Mouse (Mus musculus) MEL (cell line): ENCODE measurements at regions not wholly inside any gene's neighbourhood (a gene's known extent, or its start where the extent isn't known, plus 50 kb on each side); places are given as distances from the start of the nearest gene placed in this dataset.

Source experiments
- DNase-seq: peaks from one replicate; pipeline ENCODE4 v3.0.0; 2011; ENCODE audit warnings: low read depth, low spot score
- H3K27ac ChIP-seq: 2 replicates; pipeline ENCODE4 v1.5.1; 2012; ENCODE audit warnings: low read depth, mild to moderate bottlenecking, control low read depth, low read length, moderate library complexity; ENCODE audit not compliant: control insufficient read depth
- H3K27me3 ChIP-seq, 2 experiments: fragments of 150-350 bp in 1 of 2; sonication (generic) in 1 of 2; 2 replicates each; pipeline ENCODE4 v1.6.1; 2012; ENCODE audit warnings: low read length in 2 of 2, mild to moderate bottlenecking in 2 of 2, improper control_type of control experiment in 1 of 2, moderate library complexity in 1 of 2; ENCODE audit not compliant: insufficient read depth in 2 of 2, control insufficient read depth in 1 of 2
- H3K36me3 ChIP-seq, 2 experiments: 2 replicates each; pipeline ENCODE4 v1.6.1; 2012 to 2014; ENCODE audit warnings: low read length in 2 of 2, improper control_type of control experiment in 1 of 2, inconsistent platforms in 1 of 2, mild to moderate bottlenecking in 1 of 2; ENCODE audit not compliant: insufficient read depth in 2 of 2, control insufficient read depth in 1 of 2
- H3K4me1 ChIP-seq, 2 experiments: fragments of 150-350 bp in 1 of 2; sonication (generic) in 1 of 2; 2 replicates each; pipeline ENCODE4 v1.6.1; 2012; ENCODE audit warnings: low read length in 2 of 2, improper control_type of control experiment in 1 of 2, mild to moderate bottlenecking in 1 of 2; ENCODE audit not compliant: insufficient read depth in 2 of 2, control insufficient read depth in 1 of 2
- H3K4me3 ChIP-seq, 2 experiments: fragments of 150-350 bp in 1 of 2; sonication (generic) in 1 of 2; 2 replicates each; pipeline ENCODE4 v1.5.1; 2012; ENCODE audit warnings: low read depth in 2 of 2, low read length in 2 of 2, mild to moderate bottlenecking in 2 of 2, moderate library complexity in 2 of 2, control low read depth in 1 of 2, improper control_type of control experiment in 1 of 2; ENCODE audit not compliant: control insufficient read depth in 1 of 2, insufficient read depth in 1 of 2
- H3K79me2 ChIP-seq: 2 replicates; pipeline ENCODE4 v1.6.1; 2012; ENCODE audit warnings: mild to moderate bottlenecking, low read length, moderate library complexity; ENCODE audit not compliant: control insufficient read depth, poor library complexity, insufficient read depth
- H3K9ac ChIP-seq: 2 replicates; pipeline ENCODE4 v1.6.1; 2012; ENCODE audit warnings: low read depth, mild to moderate bottlenecking, control low read depth, low read length, moderate library complexity; ENCODE audit not compliant: control insufficient read depth, poor library complexity, severe bottlenecking
- H3K9me3 ChIP-seq: fragments of 150-350 bp; sonication (generic); replicated peaks from 2 replicates; pipeline ENCODE4 v1.6.1; 2012; ENCODE audit warnings: mild to moderate bottlenecking, low read length, improper control_type of control experiment, moderate library complexity; ENCODE audit not compliant: insufficient read depth
- BHLHE40 ChIP-seq: IDR thresholded peaks from 2 replicates; pipeline ENCODE4 v1.6.1; 2012; ENCODE audit warnings: low read depth, mild to moderate bottlenecking, inconsistent platforms, low read length, improper control_type of control experiment, borderline replicate concordance
- CHD1 ChIP-seq: IDR thresholded peaks from 2 replicates; pipeline ENCODE4 v1.6.1; 2012; ENCODE audit warnings: low read depth, mild to moderate bottlenecking, inconsistent platforms, low read length, improper control_type of control experiment
- CTCF ChIP-seq, 3 experiments: IDR thresholded peaks in 2 of 3; conservative IDR thresholded peaks in 1 of 3; 2 replicates each; pipeline ENCODE4 v1.5.1; 2011 to 2012; ENCODE audit warnings: low read length in 3 of 3, low read depth in 2 of 3, mild to moderate bottlenecking in 2 of 3, improper control_type of control experiment in 1 of 3, inconsistent platforms in 1 of 3, mixed read lengths in 1 of 3, moderate library complexity in 1 of 3; ENCODE audit not compliant: control insufficient read depth in 1 of 3, insufficient read depth in 1 of 3, poor library complexity in 1 of 3, severe bottlenecking in 1 of 3
- E2F4 ChIP-seq: IDR thresholded peaks from 2 replicates; pipeline ENCODE4 v1.6.1; 2011; ENCODE audit warnings: low read depth, low read length, improper control_type of control experiment, borderline replicate concordance
- ELF1 ChIP-seq: IDR thresholded peaks from 2 replicates; pipeline ENCODE4 v1.6.1; 2014; ENCODE audit warnings: low read depth, mild to moderate bottlenecking, inconsistent platforms, low read length, improper control_type of control experiment, moderate library complexity
- EP300 ChIP-seq, 2 experiments: IDR thresholded peaks; 2 replicates each; pipeline ENCODE4 v1.6.1; 2011; ENCODE audit warnings: improper control_type of control experiment in 2 of 2, low read length in 2 of 2, low read depth in 1 of 2, mild to moderate bottlenecking in 1 of 2
- ETS1 ChIP-seq: IDR thresholded peaks from 2 replicates; pipeline ENCODE4 v1.6.1; 2012; ENCODE audit warnings: low read depth, mild to moderate bottlenecking, inconsistent platforms, low read length, improper control_type of control experiment, moderate library complexity
- GABPA ChIP-seq: IDR thresholded peaks from 2 replicates; pipeline ENCODE4 v1.6.1; 2012; ENCODE audit warnings: low read depth, mild to moderate bottlenecking, inconsistent platforms, low read length, improper control_type of control experiment, moderate library complexity
- GATA1 ChIP-seq: IDR thresholded peaks from 2 replicates; pipeline ENCODE4 v1.6.1; 2011; ENCODE audit warnings: low read depth, low read length, improper control_type of control experiment
- HCFC1 ChIP-seq: IDR thresholded peaks from 2 replicates; pipeline ENCODE4 v1.6.1; 2012; ENCODE audit warnings: low read depth, mild to moderate bottlenecking, inconsistent platforms, low read length, improper control_type of control experiment, moderate library complexity
- MEF2A ChIP-seq: IDR thresholded peaks from 2 replicates; pipeline ENCODE4 v1.6.1; 2014; ENCODE audit warnings: low read depth, mild to moderate bottlenecking, inconsistent platforms, low read length, improper control_type of control experiment; ENCODE audit not compliant: poor library complexity, insufficient replicate concordance, severe bottlenecking; ENCODE audit errors: extremely low read depth
- MYB ChIP-seq: IDR thresholded peaks from 2 replicates; pipeline ENCODE4 v1.6.1; 2011; ENCODE audit warnings: mild to moderate bottlenecking, low read depth, low read length, improper control_type of control experiment
- MYC ChIP-seq: IDR thresholded peaks from 2 replicates; pipeline ENCODE4 v1.6.1; 2011; ENCODE audit warnings: low read depth, mild to moderate bottlenecking, low read length, improper control_type of control experiment, moderate library complexity
- POLR2A ChIP-seq, 2 experiments: IDR thresholded peaks; 2 replicates each; pipeline ENCODE4 v1.6.1; 2011 to 2012; ENCODE audit warnings: low read length in 2 of 2, mild to moderate bottlenecking in 2 of 2, control low read depth in 1 of 2, improper control_type of control experiment in 1 of 2, low read depth in 1 of 2, moderate library complexity in 1 of 2; ENCODE audit not compliant: control insufficient read depth in 1 of 2, insufficient read depth in 1 of 2, poor library complexity in 1 of 2
- POLR2AphosphoS2 ChIP-seq: IDR thresholded peaks from 2 replicates; pipeline ENCODE4 v1.6.1; 2011; ENCODE audit warnings: low read length, improper control_type of control experiment
- POLR2AphosphoS5 ChIP-seq: IDR thresholded peaks from 2 replicates; pipeline ENCODE4 v1.6.1; 2012; ENCODE audit warnings: low read depth, borderline replicate concordance, mild to moderate bottlenecking, inconsistent platforms, low read length, moderate library complexity, mixed read lengths
- RAD21 ChIP-seq: IDR thresholded peaks from 2 replicates; pipeline ENCODE4 v1.6.1; 2011; ENCODE audit warnings: mild to moderate bottlenecking, low read depth, low read length, improper control_type of control experiment
- RCOR1 ChIP-seq: IDR thresholded peaks from 2 replicates; pipeline ENCODE4 v1.6.1; 2012; ENCODE audit warnings: low read depth, mild to moderate bottlenecking, inconsistent platforms, low read length, improper control_type of control experiment
- SMC3 ChIP-seq: IDR thresholded peaks from 2 replicates; pipeline ENCODE4 v1.6.1; 2011; ENCODE audit warnings: low read depth, low read length, improper control_type of control experiment
- TAL1 ChIP-seq: IDR thresholded peaks from 2 replicates; pipeline ENCODE4 v1.6.1; 2012; ENCODE audit warnings: mild to moderate bottlenecking, inconsistent platforms, low read length, moderate library complexity, mixed read lengths
- TBP ChIP-seq: IDR thresholded peaks from 2 replicates; pipeline ENCODE4 v1.8.0; 2011; ENCODE audit warnings: low read depth, low read length, improper control_type of control experiment
- TCF12 ChIP-seq: IDR thresholded peaks from 2 replicates; pipeline ENCODE4 v1.6.1; 2014; ENCODE audit warnings: low read depth, mild to moderate bottlenecking, inconsistent platforms, low read length, improper control_type of control experiment, moderate library complexity
- USF1 ChIP-seq: IDR thresholded peaks from 2 replicates; pipeline ENCODE4 v1.6.1; 2014; ENCODE audit warnings: low read depth, mild to moderate bottlenecking, inconsistent platforms, low read length, improper control_type of control experiment, moderate library complexity
- ZKSCAN1 ChIP-seq: IDR thresholded peaks from 2 replicates; pipeline ENCODE4 v1.6.1; 2012; ENCODE audit warnings: low read depth, mild to moderate bottlenecking, inconsistent platforms, low read length, improper control_type of control experiment, moderate library complexity
- ZNF384 ChIP-seq: IDR thresholded peaks from 2 replicates; pipeline ENCODE4 v1.6.1; 2012; ENCODE audit warnings: low read depth, mild to moderate bottlenecking, inconsistent platforms, low read length, improper control_type of control experiment

DNA sequence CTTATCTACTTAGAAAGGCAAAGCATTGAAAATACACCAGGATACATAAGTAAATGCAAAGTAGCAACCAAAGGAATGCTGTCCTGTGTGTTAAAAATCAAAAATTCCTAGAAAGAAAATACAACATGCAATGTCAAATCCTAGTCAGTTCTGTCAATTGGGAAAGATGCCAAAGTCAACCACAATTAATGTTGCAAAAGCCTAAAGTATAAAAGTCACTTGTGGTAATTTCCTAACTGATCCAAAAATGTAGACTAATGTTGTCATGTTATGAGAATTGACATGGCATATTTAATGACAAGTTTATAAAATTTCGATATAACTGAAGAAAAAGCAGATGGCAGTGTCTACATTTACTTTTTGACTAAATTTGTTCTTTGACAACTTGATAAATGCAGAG, 822.8 kb downstream of the Adgrl2 start:
- no peak overlapping the region for H3K27ac ChIP-seq
- H3K4me3 ChIP-seq = no peak overlapping the region
- no peaks in the 10 kb centered on the region for H3K27me3 ChIP-seq
- H3K4me1 ChIP-seq = no peaks in the 10 kb centered on the region
- H3K36me3 ChIP-seq = no peaks in the 10 kb centered on the region
- no peak for DNase-seq
- no peaks in the 10 kb centered on the region for H3K79me2 ChIP-seq
- H3K9ac ChIP-seq = no peak overlapping the region
- H3K9me3 ChIP-seq = no peaks in the 10 kb centered on the region
- TF ChIP-seq TBP (no peak), GATA1 (no peak), ELF1 (no peak), CHD1 (no peak), SMC3 (no peak), RAD21 (no peak), HCFC1 (no peak), TCF12 (no peak), E2F4 (no peak), ZKSCAN1 (no peak), MYC (no peak), EP300 (IDR thresholded peaks at IDR 0.05; ENCODE audit: low read depth in 1 of 2, low read length in 2 of 2) (no peak), POLR2A (IDR thresholded peaks at IDR 0.05; ENCODE audit: control insufficient read depth in 1 of 2, insufficient read depth in 1 of 2, low read depth in 1 of 2, low read length in 2 of 2, poor library complexity in 1 of 2) (no peak)

- Histone ChIP-seq H3K36me3 (no peaks in the 10 kb centered on the region), H3K9me3 (no peaks in the 10 kb centered on the region), H3K79me2 (no peaks in the 10 kb centered on the region), H3K4me3 (no peak overlapping the region), H3K27me3 (no peaks in the 10 kb centered on the region), H3K4me1 (no peaks in the 10 kb centered on the region), H3K9ac (no peak overlapping the region), H3K27ac (no peak overlapping the region)
- TF ChIP-seq TCF12 (no peak), E2F4 (no peak), TAL1 (no peak), ETS1 (no peak), BHLHE40 (no peak), POLR2AphosphoS5 (no peak), ZNF384 (no peak), USF1 (no peak), CTCF (IDR thresholded peaks at IDR 0.05 in 2 of 3, conservative IDR thresholded peaks at IDR 0.05 in 1 of 3; ENCODE audit: control insufficient read depth in 1 of 3, insufficient read depth in 1 of 3, low read depth in 2 of 3, low read length in 3 of 3, poor library complexity in 1 of 3, severe bottlenecking in 1 of 3) (no peak), GABPA (no peak), RCOR1 (no peak), POLR2AphosphoS2 (no peak), MEF2A (no peak), GATA1 (no peak), MYB (no peak), TBP (no peak), SMC3 (no peak), CHD1 (no peak)
- no peak for DNase-seq
These were observed 831.3 kb downstream of the Adgrl2 start for GRCm38 (mm10) chr3:148159059-148159458.
